Mouse (Mus musculus): ENCODE measurements around the gene Gm10972. TPM values are rescaled to one million over a fixed set of nuclear protein-coding genes. Genes with fewer than 3 reads are reported as not detected.
"Not testable (repeated sequence)": the region's sequence is repeated elsewhere in the genome, so short reads cannot be mapped to it uniquely, and the experiment has no call there.

Gene Gm10972
- total RNA-seq, 4 experiments from 2014 or later, result not detected

DNA sequence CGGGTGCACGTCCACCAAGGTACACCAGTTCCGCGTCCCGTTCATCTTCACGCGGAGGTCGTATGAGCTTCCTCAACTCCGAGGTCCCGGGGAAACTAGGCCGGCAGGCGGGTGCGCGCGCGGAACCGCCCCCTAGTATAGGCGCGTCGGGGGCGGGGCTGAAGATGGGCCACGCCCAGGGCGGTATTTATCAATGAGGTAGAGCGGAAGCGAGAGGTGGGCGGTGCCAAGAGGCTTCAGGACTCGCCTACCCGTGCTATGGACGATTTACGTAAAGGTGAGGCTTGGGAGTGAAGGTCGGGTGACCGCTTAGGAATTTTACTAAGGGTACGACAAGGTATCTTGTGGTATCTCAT, 15.8 kb downstream of the Gm10972 start, which contains the start of gene Tuft1:
Tuft1 (minus strand) TSS at position 133 of the 356 bp plus-strand sequence.
- peak; percentile 10 to 27 for DNase-seq (ENCODE audit: low spot score in 2 of 2)

DNA sequence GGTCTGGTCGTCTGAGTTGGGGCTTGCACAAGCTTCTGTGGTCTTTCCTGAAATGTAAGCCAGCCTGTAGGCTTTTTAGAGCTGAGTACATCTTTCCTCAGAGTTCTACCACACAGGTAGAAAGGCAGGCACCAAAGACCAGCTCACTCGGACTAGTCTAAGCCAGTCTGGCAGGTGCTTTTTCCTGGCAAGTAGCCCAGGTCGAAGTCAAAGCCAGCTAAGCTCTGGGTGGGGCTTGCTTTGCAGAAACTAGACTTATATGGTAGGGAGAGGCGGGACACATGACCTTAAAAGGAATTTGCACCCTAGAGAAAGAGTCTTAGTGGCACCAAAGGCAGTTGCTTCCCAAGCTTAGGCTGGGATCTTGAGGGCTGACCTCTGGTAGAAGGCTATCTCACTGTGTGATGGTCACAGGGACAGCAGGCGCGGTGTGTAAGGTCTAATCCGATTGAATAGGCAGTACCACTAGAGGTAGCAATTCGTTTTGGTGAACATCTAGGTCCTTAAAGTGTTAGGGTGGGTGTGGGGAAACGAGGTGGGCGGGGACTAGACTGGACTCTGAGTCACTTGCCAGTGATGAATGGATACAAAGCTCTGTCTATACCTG, 16.3 kb downstream of the Gm10972 start:
- not testable (repeated sequence) for DNase-seq (ENCODE audit: low spot score in 2 of 2)

DNA sequence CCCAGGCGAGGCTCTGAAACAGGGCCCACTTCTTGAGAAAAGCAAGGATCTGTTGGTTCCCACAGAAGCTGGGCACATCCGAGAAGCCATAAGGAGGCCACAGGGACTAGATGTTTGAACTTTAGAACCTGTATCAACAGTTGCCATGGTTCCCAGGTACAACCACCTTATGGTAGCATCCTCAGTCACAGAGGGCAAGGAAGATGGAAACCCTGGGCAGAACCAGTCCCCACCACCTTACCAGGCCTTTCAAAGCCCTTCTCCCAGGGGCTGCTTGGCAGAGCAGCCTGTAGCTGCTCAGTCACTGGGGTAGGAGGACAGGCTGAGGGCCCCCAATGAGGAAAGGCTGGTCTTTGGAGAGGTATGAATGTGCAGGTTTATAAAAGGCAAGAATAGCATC, 17.9 kb downstream of the Gm10972 start:
- not testable (repeated sequence) for DNase-seq (ENCODE audit: low spot score in 2 of 2)

- not testable (repeated sequence) for DNase-seq (ENCODE audit: low spot score in 2 of 2)
These were observed 22.3 kb downstream of the Gm10972 start for GRCm38 (mm10) chr3:94665060-94665802.

- DNase-seq (ENCODE audit: low spot score in 2 of 2), result not testable (repeated sequence)
These were observed 23.0 kb downstream of the Gm10972 start for GRCm38 (mm10) chr3:94665896-94666295.

DNA sequence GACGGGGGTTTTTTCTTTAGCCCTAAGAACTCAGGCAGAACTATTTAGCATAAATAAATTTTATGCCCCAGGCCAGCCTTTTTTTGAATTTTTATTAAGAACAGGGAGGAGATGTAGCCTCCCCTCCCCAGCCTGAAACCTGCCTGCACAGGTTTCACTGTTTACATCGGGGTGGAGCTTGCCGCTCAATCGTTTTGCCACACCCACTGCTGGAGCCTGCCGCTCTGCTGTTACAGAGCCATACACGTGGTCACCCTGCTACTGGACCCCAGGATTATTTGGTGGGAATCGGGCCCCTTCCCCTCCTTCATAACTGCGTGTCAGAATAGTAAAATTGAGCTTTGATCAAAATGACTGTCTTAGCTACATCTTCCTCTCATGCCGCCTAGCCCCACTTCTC, 32.2 kb downstream of the Gm10972 start:
- DNase-seq (ENCODE audit: low spot score in 2 of 2), result not testable (repeated sequence)

- DNase-seq (ENCODE audit: low spot score in 2 of 2), result no peak
These were observed 36.5 kb downstream of the Gm10972 start for GRCm38 (mm10) chr3:94679351-94679841.

GRCm38 (mm10) chr3:94680032-94680431, 37.1 kb downstream of the Gm10972 start:
- DNase-seq (ENCODE audit: low spot score in 2 of 2), result not testable (repeated sequence)

- no peak for DNase-seq (ENCODE audit: low spot score in 2 of 2)
These were observed 37.9 kb downstream of the Gm10972 start for GRCm38 (mm10) chr3:94680783-94681182.

DNA sequence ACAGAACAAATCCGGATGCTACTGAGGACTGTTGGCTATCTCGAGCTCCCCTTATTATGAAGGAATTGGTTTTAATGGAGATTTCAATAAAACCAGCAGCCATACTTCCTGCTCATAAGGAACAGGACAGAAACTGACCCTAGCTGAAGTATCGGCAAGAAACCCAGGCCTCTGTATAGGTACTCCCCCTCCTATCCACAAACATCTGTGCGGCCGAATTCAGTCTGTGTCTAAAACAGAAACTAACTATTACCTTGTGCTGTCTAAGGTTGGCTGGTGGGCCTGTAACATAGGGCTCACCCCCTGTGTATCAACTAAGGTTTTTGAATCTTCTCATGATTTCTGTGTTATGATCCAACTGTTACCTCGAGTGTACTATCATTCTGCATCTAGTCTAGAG, 40.7 kb downstream of the Gm10972 start:
- no peak for DNase-seq (ENCODE audit: low spot score in 2 of 2)

GRCm38 (mm10) chr3:94685989-94686772, 43.3 kb downstream of the Gm10972 start:
- DNase-seq (ENCODE audit: low spot score in 2 of 2), result not testable (repeated sequence)

GRCm38 (mm10) chr3:94688698-94689097, 45.8 kb downstream of the Gm10972 start:
- not testable (repeated sequence) for DNase-seq (ENCODE audit: low spot score in 2 of 2)

DNA sequence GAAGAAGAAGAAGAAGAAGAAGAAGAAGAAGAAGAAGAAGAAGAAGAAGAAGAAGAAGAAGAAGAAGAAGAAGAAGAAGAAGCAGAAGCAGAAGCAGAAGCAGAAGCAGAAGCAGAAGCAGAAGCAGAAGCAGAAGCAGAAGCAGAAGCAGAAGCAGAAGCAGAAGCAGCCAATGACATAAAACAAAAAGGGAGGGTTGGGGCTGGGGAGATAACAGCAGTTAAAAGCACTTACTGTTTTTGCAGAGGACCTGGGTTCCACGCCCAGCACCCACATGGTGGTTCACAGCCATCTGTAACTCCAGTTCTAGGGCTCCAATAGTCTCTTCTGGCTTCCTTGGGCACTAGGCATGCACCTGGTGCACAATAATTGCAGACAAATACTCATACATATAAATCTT, 46.3 kb downstream of the Gm10972 start:
- not testable (repeated sequence) for DNase-seq (ENCODE audit: low spot score in 2 of 2)

DNA sequence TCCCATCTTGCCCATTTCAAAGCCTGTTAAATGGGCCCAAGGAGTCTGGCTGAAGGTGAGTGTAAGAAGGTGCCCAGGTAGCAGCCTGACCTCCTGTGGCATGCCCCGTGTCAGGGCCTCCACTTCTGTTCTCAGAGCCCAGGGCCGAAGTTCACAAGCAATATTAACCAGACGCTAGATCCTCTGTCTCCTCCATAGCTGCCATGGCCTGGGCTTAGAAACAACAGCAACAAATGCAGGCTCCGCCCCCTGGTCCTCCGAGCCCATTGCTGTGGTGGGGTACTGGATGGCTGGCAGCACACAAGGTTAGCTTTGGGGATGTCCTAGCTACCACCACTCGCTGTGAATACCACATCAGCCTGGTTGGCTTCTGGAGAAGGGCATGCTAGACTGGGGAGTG, 47.2 kb downstream of the Gm10972 start:
- not testable (repeated sequence) for DNase-seq (ENCODE audit: low spot score in 2 of 2)

- no peak for DNase-seq (ENCODE audit: low spot score in 2 of 2)
These were observed 47.8 kb downstream of the Gm10972 start for GRCm38 (mm10) chr3:94690616-94691247.

GRCm38 (mm10) chr3:94691694-94692093, 48.8 kb downstream of the Gm10972 start:
- not testable (repeated sequence) for DNase-seq (ENCODE audit: low spot score in 2 of 2)

Other genes with a start within 250 kb of the Gm10972 start
- gene Lingo4, start 244.6 kb upstream of the Gm10972 start, total RNA-seq (2022), result 1 to 10 TPM in 3 of 4 experiments, under 1 TPM in 1; 0.97 to 1.2 (median 1.1) TPM
- 10 to 100 TPM; 38.3 to 42.1 (median 41.7) TPM for gene Tdrkh, start 229.8 kb upstream of the Gm10972 start, total RNA-seq (2022)
- 10 to 100 TPM; 32.7 to 40.7 (median 38.1) TPM for gene Mrpl9, start 199.8 kb upstream of the Gm10972 start, total RNA-seq (2022)
- gene Oaz3, start 199.2 kb upstream of the Gm10972 start, total RNA-seq (2022), result not detected
- 100 to 1,000 TPM; 136 to 175 (median 139) TPM for gene Celf3, start 164.8 kb upstream of the Gm10972 start, total RNA-seq (2022)
- 1 to 10 TPM; 5.2 to 6.9 (median 6.1) TPM for gene Riiad1, start 162.8 kb upstream of the Gm10972 start, total RNA-seq (2022)
- gene Snx27, start 60.4 kb upstream of the Gm10972 start, total RNA-seq (2022), result 100 to 1,000 TPM; 100 to 109 (median 105) TPM
- 1 to 10 TPM; 2.1 to 3.7 (median 2.7) TPM for gene Tuft1, start 15.8 kb downstream of the Gm10972 start, total RNA-seq (2022)
- gene Selenbp2, start 50.4 kb downstream of the Gm10972 start, total RNA-seq (2022), result 1 to 10 TPM in 3 of 4 experiments, under 1 TPM in 1; 0.93 to 2.0 (median 1.4) TPM
- gene Cgn, start 143.4 kb downstream of the Gm10972 start, total RNA-seq (2022), result 1 to 10 TPM; 3.5 to 5.2 (median 4.3) TPM
- gene Pogz, start 194.5 kb downstream of the Gm10972 start, total RNA-seq (2022), result 10 to 100 TPM; 52.5 to 66.4 (median 60.5) TPM
- gene Psmb4, start 243.8 kb downstream of the Gm10972 start, total RNA-seq (2022), result 100 to 1,000 TPM; 239 to 284 (median 263) TPM

Measured in left cerebral cortex, adult 8-10 months (tissue).